Mouse (Mus musculus): ENCODE results near the gene Ntrk1. TPM values are rescaled to one million over a fixed set of nuclear protein-coding genes. Genes with fewer than 3 reads are reported as not detected.

Ntrk1 gene
- total RNA-seq, 1 experiment = 3.8 TPM

GRCm38 (mm10) chr3:87768844-87769243, 26.1 kb downstream of the Ntrk1 start:
- no peaks in the 10 kb centered on the region for H3K36me3 ChIP-seq (ENCODE audit: control insufficient read depth, insufficient read depth, low read length, poor library complexity, severe bottlenecking)
- no peaks in the 10 kb centered on the region for H3K9me3 ChIP-seq (ENCODE audit: control insufficient read depth, insufficient read depth, low read depth, low read length)
- H3K4me1 ChIP-seq (ENCODE audit: control insufficient read depth in 2 of 2, insufficient read depth in 2 of 2, low read length in 2 of 2, poor library complexity in 1 of 2) = peaks cover 0 to 9% of the 10 kb centered on the region in 2 experiments; a peak in 1 of 4 replicates
- H3K27ac ChIP-seq (ENCODE audit: insufficient read depth, low read depth, low read length, poor library complexity, severe bottlenecking) = no peak overlapping the region
- no peak for TF ChIP-seq CHD2 (IDR thresholded peaks at IDR 0.05; ENCODE audit: low read depth, low read length)
- no peak for TF ChIP-seq HCFC1 (IDR thresholded peaks at IDR 0.05; ENCODE audit: borderline replicate concordance, insufficient read depth, low read length)
- no peak for TF ChIP-seq MAFK (IDR thresholded peaks at IDR 0.05; ENCODE audit: insufficient read depth, low read depth, low read length)
- 0 out of 2 replicates have a peak, but pooled peaks have one; percentile 35 for TF ChIP-seq ZC3H11A (IDR thresholded peaks at IDR 0.05; ENCODE audit: borderline replicate concordance, low read depth, low read length)
- no peak for TF ChIP-seq ZNF384 (IDR thresholded peaks at IDR 0.05; ENCODE audit: low read depth, low read length)
- H3K9ac ChIP-seq (ENCODE audit: insufficient read depth, low read depth, low read length, poor library complexity, severe bottlenecking) = peak overlapping the region; percentile 25
- peak overlapping the region; percentile 55 to 70 for H3K4me3 ChIP-seq (ENCODE audit: insufficient read depth in 1 of 2, low read depth in 1 of 2, low read length in 2 of 2, poor library complexity in 1 of 2, severe bottlenecking in 1 of 2)
- in situ Hi-C loops (cut with MboI; ENCODE audit: low sequenced_read_pairs in 2 of 2, unreplicated experiment in 2 of 2) = no loop called here
- DNase-seq (ENCODE audit: low read depth, low spot score) = no peak

- Histone ChIP-seq H3K9me3 (ENCODE audit: control insufficient read depth, insufficient read depth, low read depth, low read length) (no peaks in the 10 kb centered on the region), H3K4me1 (ENCODE audit: control insufficient read depth in 2 of 2, insufficient read depth in 2 of 2, low read length in 2 of 2, poor library complexity in 1 of 2) (peaks cover 0 to 12% of the 10 kb centered on the region in 2 experiments; a peak in 1 of 4 replicates), H3K36me3 (ENCODE audit: control insufficient read depth, insufficient read depth, low read length, poor library complexity, severe bottlenecking) (no peaks in the 10 kb centered on the region), H3K9ac (ENCODE audit: insufficient read depth, low read depth, low read length, poor library complexity, severe bottlenecking) (peak overlapping the region; percentile 25), H3K27ac (ENCODE audit: insufficient read depth, low read depth, low read length, poor library complexity, severe bottlenecking) (no peak overlapping the region), H3K4me3 (ENCODE audit: insufficient read depth in 1 of 2, low read depth in 1 of 2, low read length in 2 of 2, poor library complexity in 1 of 2, severe bottlenecking in 1 of 2) (peak overlapping the region; percentile 55 to 70)
- in situ Hi-C loops (cut with MboI; ENCODE audit: low sequenced_read_pairs in 2 of 2, unreplicated experiment in 2 of 2) = no loop called here
- TF ChIP-seq ZC3H11A (IDR thresholded peaks at IDR 0.05; ENCODE audit: borderline replicate concordance, low read depth, low read length) = no peak
- TF ChIP-seq MAFK (IDR thresholded peaks at IDR 0.05; ENCODE audit: insufficient read depth, low read depth, low read length) = no peak
- TF ChIP-seq CHD2 (IDR thresholded peaks at IDR 0.05; ENCODE audit: low read depth, low read length) = no peak
- TF ChIP-seq HCFC1 (IDR thresholded peaks at IDR 0.05; ENCODE audit: borderline replicate concordance, insufficient read depth, low read length) = no peak
- TF ChIP-seq ZNF384 (IDR thresholded peaks at IDR 0.05; ENCODE audit: low read depth, low read length) = no peak
- DNase-seq (ENCODE audit: low read depth, low spot score) = no peak
These were observed 26.5 kb downstream of the Ntrk1 start for GRCm38 (mm10) chr3:87768431-87768830.

GRCm38 (mm10) chr3:87767764-87768163, 27.2 kb downstream of the Ntrk1 start:
- no peak for TF ChIP-seq HCFC1 (IDR thresholded peaks at IDR 0.05; ENCODE audit: borderline replicate concordance, insufficient read depth, low read length)
- no peak for TF ChIP-seq MAFK (IDR thresholded peaks at IDR 0.05; ENCODE audit: insufficient read depth, low read depth, low read length)
- TF ChIP-seq ZC3H11A (IDR thresholded peaks at IDR 0.05; ENCODE audit: borderline replicate concordance, low read depth, low read length) = no peak
- no peak for TF ChIP-seq CHD2 (IDR thresholded peaks at IDR 0.05; ENCODE audit: low read depth, low read length)
- no peak for TF ChIP-seq ZNF384 (IDR thresholded peaks at IDR 0.05; ENCODE audit: low read depth, low read length)
- Histone ChIP-seq H3K27ac (ENCODE audit: insufficient read depth, low read depth, low read length, poor library complexity, severe bottlenecking) (no peak overlapping the region), H3K4me1 (ENCODE audit: control insufficient read depth in 2 of 2, insufficient read depth in 2 of 2, low read length in 2 of 2, poor library complexity in 1 of 2) (peaks cover 0 to 15% of the 10 kb centered on the region in 2 experiments; a peak in 1 of 4 replicates), H3K9me3 (ENCODE audit: control insufficient read depth, insufficient read depth, low read depth, low read length) (no peaks in the 10 kb centered on the region), H3K4me3 (ENCODE audit: insufficient read depth in 1 of 2, low read depth in 1 of 2, low read length in 2 of 2, poor library complexity in 1 of 2, severe bottlenecking in 1 of 2) (no peak overlapping the region), H3K36me3 (ENCODE audit: control insufficient read depth, insufficient read depth, low read length, poor library complexity, severe bottlenecking) (no peaks in the 10 kb centered on the region), H3K9ac (ENCODE audit: insufficient read depth, low read depth, low read length, poor library complexity, severe bottlenecking) (no peak overlapping the region)
- no peak for DNase-seq (ENCODE audit: low read depth, low spot score)
- in situ Hi-C loops (cut with MboI; ENCODE audit: low sequenced_read_pairs in 2 of 2, unreplicated experiment in 2 of 2) = no loop called here

GRCm38 (mm10) chr3:87766284-87766667, 28.7 kb downstream of the Ntrk1 start:
- Histone ChIP-seq H3K9ac (ENCODE audit: insufficient read depth, low read depth, low read length, poor library complexity, severe bottlenecking) (no peak overlapping the region), H3K9me3 (ENCODE audit: control insufficient read depth, insufficient read depth, low read depth, low read length) (no peaks in the 10 kb centered on the region), H3K4me3 (ENCODE audit: insufficient read depth in 1 of 2, low read depth in 1 of 2, low read length in 2 of 2, poor library complexity in 1 of 2, severe bottlenecking in 1 of 2) (no peak overlapping the region), H3K4me1 (ENCODE audit: control insufficient read depth in 2 of 2, insufficient read depth in 2 of 2, low read length in 2 of 2, poor library complexity in 1 of 2) (peaks cover 0 to 22% of the 10 kb centered on the region in 2 experiments; a peak in 1 of 4 replicates), H3K27ac (ENCODE audit: insufficient read depth, low read depth, low read length, poor library complexity, severe bottlenecking) (no peak overlapping the region), H3K36me3 (ENCODE audit: control insufficient read depth, insufficient read depth, low read length, poor library complexity, severe bottlenecking) (no peaks in the 10 kb centered on the region)
- TF ChIP-seq CHD2 (IDR thresholded peaks at IDR 0.05; ENCODE audit: low read depth, low read length) (no peak), ZNF384 (IDR thresholded peaks at IDR 0.05; ENCODE audit: low read depth, low read length) (no peak), ZC3H11A (IDR thresholded peaks at IDR 0.05; ENCODE audit: borderline replicate concordance, low read depth, low read length) (no peak), HCFC1 (IDR thresholded peaks at IDR 0.05; ENCODE audit: borderline replicate concordance, insufficient read depth, low read length) (no peak), MAFK (IDR thresholded peaks at IDR 0.05; ENCODE audit: insufficient read depth, low read depth, low read length) (no peak)
- in situ Hi-C loops (cut with MboI; ENCODE audit: low sequenced_read_pairs in 2 of 2, unreplicated experiment in 2 of 2) = no loop called here
- no peak for DNase-seq (ENCODE audit: low read depth, low spot score)

All from ES-E14 (cell line).